Mouse (Mus musculus): ENCODE data around the gene Phactr3. TPM values are rescaled to one million over a fixed set of nuclear protein-coding genes. Genes with fewer than 3 reads are reported as not detected.

Phactr3 gene
- total RNA-seq, 2 experiments from 2014 or later = 0.69 to 0.94 TPM

- DNase-seq = no peak
Observed at GRCm38 (mm10) chr2:178257117-178257825, 138.5 kb downstream of the Phactr3 start.

- DNase-seq = no peak
Observed at GRCm38 (mm10) chr2:178257986-178258555, 139.3 kb downstream of the Phactr3 start.

GRCm38 (mm10) chr2:178263055-178263454 lies 144.3 kb downstream of the Phactr3 start:
- DNase-seq = no peak

- DNase-seq = peak; percentile 55 to 88
Observed at GRCm38 (mm10) chr2:178264389-178264788, 145.6 kb downstream of the Phactr3 start.

GRCm38 (mm10) chr2:178265454-178265853 lies 146.7 kb downstream of the Phactr3 start:
- DNase-seq = peak; percentile 29

GRCm38 (mm10) chr2:178270794-178271193 lies 152.0 kb downstream of the Phactr3 start:
- DNase-seq = no peak

- no peak for DNase-seq
Observed at GRCm38 (mm10) chr2:178272350-178272749, 153.6 kb downstream of the Phactr3 start.

GRCm38 (mm10) chr2:178274126-178274525 lies 155.4 kb downstream of the Phactr3 start:
- DNase-seq = no peak

GRCm38 (mm10) chr2:178277206-178277605 lies 158.4 kb downstream of the Phactr3 start:
- peak; percentile 64 to 83 for DNase-seq

GRCm38 (mm10) chr2:178281183-178281582 lies 162.4 kb downstream of the Phactr3 start:
- DNase-seq = no peak

GRCm38 (mm10) chr2:178287285-178287684 lies 168.5 kb downstream of the Phactr3 start:
- DNase-seq = peak in 1 of 2 experiments; percentile 46

GRCm38 (mm10) chr2:178288666-178289065 lies 169.9 kb downstream of the Phactr3 start:
- DNase-seq = no peak

- no peak for DNase-seq
Observed at GRCm38 (mm10) chr2:178303453-178304187, 184.8 kb downstream of the Phactr3 start.

GRCm38 (mm10) chr2:178304188-178304529 lies 185.4 kb downstream of the Phactr3 start:
- no peak for DNase-seq

GRCm38 (mm10) chr2:178304669-178305068 lies 185.9 kb downstream of the Phactr3 start:
- DNase-seq = no peak

- no peak for DNase-seq
Observed at GRCm38 (mm10) chr2:178313539-178313938, 194.8 kb downstream of the Phactr3 start.

- no peak for DNase-seq
Observed at GRCm38 (mm10) chr2:178316281-178316680, 197.5 kb downstream of the Phactr3 start.

GRCm38 (mm10) chr2:178319766-178320165 lies 201.0 kb downstream of the Phactr3 start:
- DNase-seq = no peak

GRCm38 (mm10) chr2:178321271-178321670 lies 202.5 kb downstream of the Phactr3 start:
- DNase-seq = no peak

GRCm38 (mm10) chr2:178324410-178324809 lies 205.6 kb downstream of the Phactr3 start:
- DNase-seq = no peak

- no peak for DNase-seq
Observed at GRCm38 (mm10) chr2:178324818-178325217, 206.0 kb downstream of the Phactr3 start.

- DNase-seq = no peak
Observed at GRCm38 (mm10) chr2:178326067-178326466, 207.3 kb downstream of the Phactr3 start.

GRCm38 (mm10) chr2:178326750-178327465 lies 208.1 kb downstream of the Phactr3 start:
- DNase-seq = peak; percentile 28 to 40
